Mouse (Mus musculus) gonadal fat pad, adult 2 months (tissue): ENCODE measurements around the gene Rad51b. TPM values are rescaled to one million over a fixed set of nuclear protein-coding genes. Genes with fewer than 3 reads are reported as not detected.

Source experiments
- DNase-seq: peaks from one replicate; pipeline ENCODE4 v3.0.0-alpha.2; 2012; ENCODE audit warnings: low read depth
- polyA plus RNA-seq: library from polyadenylated mRNA; depleted of rRNA; stranded (reverse); fragments of >200 nt; gene quantifications from 2 replicates; pipeline ENCODE4 v1.2.3, GENCODE M21; 2012

Gene Rad51b
- polyA plus RNA-seq, 1 experiment: 0.90 TPM

DNA sequence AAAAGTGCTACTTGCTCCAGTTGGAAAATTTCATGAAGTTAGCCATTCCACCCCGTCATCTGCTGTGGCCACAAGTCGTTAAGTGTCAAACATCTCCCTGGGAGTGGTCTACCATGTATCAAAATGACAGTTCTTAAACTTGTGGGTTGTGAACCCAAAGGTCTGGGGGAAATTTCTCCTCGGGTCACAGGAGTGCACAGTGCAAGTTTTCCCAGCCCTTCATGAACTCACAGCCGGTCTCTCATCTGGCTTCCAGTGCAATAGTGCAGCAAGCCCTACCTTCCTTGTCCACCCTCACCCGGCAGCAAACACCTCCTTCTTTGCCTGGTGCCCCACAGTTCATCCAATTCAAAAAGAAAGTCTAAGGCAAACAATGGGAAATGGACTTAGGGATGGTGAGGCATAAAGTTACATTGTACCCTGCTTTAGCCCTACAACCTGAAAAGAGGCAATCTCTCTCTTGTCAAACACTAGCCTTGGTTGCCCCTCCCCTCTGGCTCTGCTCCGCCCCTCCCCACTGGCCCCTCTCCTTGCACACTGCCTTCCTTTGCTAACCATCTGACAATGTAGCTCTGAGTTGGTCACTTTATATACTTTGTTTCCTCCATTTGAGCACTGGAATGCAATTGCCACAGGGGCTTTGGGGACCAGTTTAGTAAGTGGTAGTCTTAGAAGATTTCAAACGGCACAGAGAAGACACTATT, 390.8 kb downstream of the Rad51b start:
- no peak for DNase-seq

DNA sequence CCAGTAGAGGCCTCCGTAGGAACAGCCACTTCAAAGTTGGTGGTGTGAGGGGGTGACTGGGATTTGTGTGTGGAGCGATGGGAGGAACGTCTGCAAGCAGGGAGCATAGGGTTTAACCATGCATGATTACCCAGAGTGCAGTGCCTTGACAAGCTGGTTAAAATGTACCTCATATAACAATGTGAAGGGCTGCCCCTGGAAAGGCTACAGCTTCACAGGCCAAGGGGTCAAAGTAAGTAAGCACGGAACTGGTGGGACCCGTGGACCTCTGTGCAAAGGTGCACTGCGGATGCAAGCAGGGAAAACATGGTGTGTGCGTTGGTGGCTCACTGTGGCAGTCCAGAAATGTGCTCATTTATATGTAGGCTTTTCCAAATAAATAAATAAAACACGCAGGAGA, 392.2 kb downstream of the Rad51b start:
- DNase-seq: no peak

- no peak for DNase-seq
Measured at GRCm38 (mm10) chr12:79691929-79692862, 395.1 kb downstream of the Rad51b start.

- no peak for DNase-seq
Measured at GRCm38 (mm10) chr12:79695832-79696434, 398.9 kb downstream of the Rad51b start.

DNA sequence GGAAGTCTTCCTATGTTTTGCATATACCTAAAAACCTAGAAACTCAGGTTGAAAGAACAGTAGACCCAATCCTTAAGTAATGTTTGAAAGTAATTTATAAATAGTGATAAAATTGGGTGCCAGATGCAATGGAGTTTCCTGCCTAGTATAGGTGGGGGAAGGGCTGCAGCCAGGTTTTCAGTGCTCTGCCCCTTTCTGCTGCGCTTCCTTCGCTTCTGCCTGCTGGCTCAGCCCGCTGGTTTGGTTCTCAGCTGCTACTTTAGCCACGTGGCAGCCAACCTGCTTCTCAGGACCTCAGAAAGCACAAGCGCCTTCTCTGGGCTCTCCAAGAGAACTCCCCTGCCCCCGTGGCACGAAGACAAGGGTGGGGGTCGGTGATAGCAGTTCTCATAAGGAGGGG, 406.5 kb downstream of the Rad51b start:
- no peak for DNase-seq

DNA sequence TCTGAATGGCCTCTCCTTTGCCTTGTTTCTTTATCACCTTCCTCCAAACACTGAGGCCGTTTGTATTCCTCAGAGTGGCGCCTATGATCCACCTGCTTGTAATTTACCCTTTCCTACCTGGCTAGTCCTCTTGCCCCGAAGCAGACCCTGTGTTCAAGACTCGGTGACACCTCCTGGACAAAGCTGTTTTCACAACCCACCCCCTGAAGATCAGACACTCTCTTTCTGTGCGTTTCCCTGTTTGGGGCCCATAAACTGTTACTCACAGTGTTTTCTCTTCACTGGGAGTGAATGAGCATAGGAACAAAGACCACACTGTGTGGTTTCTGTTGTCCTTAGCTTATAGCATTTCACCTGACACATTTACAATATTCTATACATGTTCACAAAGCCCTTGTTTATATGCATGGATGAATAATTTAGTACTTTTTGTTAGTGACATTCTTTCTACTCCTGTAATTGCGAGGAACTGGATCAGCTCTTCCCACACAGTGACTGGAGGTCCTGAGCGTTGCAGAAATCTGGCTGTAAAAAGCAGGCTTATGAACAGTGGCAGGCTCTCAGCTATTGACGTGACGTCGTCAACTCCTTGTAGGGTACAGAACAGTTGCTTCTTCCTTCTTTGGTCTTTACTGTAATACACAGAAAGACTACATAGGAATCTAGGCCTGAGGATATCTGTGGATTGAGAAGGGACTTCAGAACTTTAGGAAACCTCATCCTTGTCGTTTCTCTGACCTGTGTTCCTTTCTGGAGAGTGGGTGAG, 408.6 kb downstream of the Rad51b start:
- no peak for DNase-seq

DNA sequence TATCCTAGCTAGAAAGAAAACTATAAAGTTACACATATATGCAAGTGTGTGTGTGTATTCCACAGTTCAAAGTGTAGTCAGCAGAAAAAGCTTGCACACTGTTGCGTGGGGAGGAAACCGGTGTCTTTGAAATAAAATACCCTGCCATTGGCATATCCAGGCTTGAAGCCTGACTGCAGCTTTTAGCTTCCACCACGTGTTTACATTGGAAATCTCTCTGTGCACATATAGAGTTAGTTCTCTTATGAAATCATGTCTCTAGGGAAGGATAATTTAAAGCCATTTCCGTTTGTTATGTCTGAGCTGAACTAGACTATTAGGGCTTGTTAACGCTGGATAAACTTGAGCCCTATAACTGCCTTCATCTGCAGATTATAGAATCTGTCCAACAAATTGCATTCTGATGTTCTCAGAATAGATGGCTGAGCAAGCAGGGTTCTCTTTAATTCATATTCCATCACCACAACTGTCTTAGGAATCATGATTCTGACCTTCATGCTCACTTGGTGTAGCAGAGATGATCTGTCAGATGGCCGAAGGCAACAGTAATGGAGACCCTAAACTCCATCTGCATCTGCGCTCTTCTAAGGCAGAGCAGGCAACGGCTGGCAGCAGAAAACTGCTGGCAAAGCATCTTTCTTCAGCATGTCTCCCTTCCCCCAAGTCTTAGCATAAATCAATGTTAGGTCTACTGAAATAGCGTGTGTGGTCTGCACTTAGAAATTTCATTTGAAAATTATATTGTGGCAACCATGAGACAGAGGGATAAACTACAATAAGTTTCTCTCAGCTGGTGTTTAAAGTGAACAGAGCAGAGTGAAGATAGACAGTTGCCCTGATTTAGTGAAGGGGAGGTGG, 410.7 kb downstream of the Rad51b start:
- peak; percentile 37 for DNase-seq

GRCm38 (mm10) chr12:79708423-79708733, 411.3 kb downstream of the Rad51b start:
- no peak for DNase-seq

DNA sequence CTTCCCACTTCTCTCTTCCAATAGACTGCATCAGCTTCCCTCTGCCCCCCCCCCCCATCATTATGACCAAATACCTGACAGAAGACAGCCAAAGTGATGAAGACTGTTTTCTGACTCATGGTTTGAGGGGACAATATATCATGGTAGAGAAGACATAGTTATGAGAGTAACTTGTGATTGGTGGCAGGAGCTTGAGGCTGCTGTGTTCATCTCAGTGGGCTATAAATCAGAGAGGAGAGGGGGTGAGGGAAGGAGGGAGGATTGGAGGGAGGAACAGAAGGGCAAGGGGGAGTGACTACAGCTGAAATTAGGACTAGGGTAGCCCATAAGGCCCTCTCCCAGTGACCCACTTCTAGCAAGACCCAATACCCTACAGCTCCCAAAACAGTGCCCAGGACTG, 416.2 kb downstream of the Rad51b start:
- DNase-seq: no peak

- DNase-seq: peak; percentile 22
Measured at GRCm38 (mm10) chr12:79714484-79714883, 417.4 kb downstream of the Rad51b start.

DNA sequence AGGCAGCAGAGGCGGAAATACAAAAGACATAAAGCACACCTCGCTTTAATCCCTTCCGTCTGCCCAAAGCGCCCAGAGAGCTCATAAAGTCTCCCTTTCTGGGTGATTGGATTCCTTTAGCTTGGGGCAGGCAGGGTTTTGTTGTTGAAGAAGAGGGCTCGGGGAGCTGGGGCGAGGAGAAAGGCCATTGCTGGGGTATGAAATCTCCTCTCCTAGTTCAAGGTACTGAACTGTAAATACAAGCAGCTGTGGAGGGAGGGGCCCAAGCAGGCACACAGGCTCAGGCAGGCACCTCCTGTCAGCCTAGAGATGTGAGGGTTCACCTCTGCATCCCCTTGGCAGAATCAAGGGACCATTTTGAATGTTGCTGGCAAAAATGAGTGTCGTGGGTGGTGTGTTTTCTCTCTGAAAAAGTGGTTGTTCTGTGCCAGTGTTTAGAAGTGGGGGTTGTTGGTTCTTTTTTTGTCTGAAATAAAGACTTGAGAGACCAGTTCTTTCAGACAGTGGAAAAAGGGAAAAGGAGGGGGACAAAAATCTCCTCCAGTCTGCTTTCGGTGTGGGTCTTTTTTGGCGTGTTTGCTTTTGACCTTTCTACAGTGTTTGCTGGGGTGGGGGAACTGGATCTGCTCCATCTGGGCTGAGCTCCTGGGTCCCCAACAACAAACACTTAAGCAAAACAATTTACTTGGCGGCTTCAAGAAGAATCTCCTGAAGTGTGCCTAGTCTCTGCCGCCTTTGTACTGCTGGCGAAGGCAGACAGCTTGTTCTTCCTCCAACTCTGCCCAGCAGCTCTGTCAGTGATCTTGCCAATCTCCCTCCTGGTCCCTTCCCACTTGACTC, 418.6 kb downstream of the Rad51b start:
- peak; percentile 51 for DNase-seq

DNA sequence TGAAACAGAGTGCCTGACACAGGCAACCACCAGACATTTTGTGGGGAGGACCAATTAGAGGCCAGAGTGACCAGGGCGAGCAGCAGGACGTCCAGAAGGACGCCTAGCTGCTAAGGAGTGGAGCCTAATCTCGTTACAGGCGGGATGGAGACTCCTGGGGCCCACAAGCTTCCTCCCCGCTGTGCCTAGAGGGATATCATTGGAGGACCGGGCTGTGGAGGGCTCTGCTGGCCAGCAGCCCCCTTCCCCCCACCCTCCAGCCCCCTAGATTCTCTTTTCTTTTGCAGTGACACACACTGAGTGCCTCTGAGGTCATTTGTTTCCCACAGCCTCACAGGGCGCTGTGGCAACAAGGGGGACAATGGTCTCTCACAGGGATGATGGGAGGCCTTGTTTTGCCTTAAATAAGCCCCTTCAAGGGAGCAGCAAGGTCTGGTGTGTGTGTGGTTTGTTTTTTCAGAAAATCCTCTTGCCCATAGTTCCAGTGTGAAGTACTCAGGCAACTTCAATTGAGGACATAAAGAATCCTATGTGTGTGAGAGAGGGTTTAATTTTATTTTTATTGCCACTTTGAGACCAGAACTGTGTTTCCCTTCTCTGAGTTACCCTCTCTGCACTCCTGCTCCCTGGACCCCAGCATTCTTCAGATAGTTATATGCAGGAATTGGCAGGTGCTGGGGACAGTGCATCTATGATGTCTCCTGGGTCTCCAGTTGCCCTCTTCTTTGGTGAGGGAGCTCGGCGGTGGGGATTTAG, 422.2 kb downstream of the Rad51b start:
- no peak for DNase-seq

DNA sequence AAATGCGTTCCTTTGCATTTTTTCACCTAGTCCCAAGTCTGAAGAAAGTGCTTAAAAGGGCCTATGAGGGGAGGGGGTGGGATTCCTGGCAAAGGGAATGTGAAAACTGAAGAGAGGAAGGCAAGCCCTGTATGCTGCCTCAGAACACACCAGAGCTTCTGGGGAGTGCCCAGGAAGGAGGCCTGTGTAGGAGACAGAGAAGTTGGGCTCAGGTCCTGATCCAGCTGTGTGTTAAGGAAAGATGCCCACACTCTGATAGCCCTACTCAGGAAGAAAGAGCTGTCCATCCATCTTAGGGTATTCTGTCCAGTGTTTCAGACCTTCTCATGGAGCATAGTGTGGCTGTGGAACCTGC, 422.7 kb downstream of the Rad51b start:
- no peak for DNase-seq

DNA sequence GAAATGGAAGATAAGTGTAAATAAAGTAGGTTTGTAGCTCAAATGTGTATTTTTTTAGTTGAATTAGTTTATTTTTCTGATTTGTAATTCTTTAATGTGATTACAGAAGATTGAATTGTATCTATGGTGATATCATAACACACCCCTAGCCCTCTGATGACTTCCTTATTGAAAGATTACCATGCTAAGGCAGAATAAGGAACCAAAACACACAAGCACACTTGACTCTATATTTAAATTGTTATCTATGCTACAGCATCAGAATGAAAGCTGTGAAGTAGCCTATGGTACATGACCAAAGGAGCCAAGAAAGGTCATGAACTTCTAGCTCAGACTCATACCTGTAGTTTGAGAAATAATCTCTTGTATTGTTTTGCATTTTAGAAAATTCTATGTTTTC, 427.8 kb downstream of the Rad51b start:
- DNase-seq: no peak

- no peak for DNase-seq
Measured at GRCm38 (mm10) chr12:79725711-79726110, 428.6 kb downstream of the Rad51b start.

DNA sequence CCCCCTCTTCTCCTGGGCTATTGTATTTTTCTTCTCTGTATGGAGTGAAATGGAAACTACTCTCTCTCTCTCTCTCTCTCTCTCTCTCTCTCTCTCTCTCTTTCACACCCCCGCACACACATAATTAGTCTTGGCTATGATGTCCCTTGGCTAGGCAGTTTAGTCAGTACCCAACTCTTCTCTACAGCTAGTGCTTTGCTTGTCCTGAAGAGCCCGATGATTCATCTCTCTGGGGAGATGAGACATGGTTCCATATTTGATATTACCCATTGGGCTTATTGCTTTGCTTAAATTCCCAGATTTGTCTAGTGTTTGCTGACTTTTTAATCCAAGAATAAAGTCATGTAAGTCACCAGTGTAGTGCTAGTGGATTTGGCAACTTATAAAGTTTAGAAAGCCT, 429.0 kb downstream of the Rad51b start:
- no peak for DNase-seq

DNA sequence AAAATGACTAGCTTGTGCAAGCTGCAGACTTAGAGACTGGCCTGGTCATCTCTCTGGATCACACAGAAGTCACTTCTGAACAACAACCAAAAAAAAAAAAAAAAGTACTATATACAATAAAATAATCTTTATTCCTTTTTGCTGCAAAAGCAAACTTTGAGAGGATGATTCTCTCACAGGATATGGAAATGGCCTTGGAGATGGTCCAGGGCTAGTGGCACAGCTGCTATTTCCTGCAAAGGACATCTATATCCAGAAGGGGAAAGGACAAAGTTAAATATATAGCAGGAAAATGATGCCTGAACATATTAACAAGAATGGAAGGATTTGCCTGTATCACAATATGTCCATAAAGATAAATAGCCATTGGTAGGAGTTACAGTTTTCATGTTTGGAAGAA, 429.9 kb downstream of the Rad51b start:
- DNase-seq: no peak

GRCm38 (mm10) chr12:79729926-79730506, 432.9 kb downstream of the Rad51b start:
- DNase-seq: no peak

DNA sequence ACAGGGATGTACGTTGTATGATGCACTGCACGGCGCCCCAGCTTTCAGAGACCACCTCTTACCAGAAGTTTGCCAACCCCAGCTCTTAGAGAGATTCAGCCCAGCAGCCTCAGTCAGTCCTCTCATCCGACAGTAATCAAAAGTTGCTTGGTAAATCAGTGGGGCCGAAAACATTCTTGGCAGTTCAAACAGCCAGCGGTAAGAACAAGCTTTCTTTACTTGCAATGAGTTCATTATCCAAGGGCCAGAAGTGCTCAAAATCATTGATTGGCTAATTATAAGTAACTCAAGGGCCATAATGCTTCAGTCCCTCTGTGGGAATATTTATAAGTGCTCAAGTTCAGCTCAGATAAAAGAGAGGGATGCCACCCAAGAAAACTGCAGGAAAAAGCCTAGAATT, 434.8 kb downstream of the Rad51b start:
- no peak for DNase-seq
